Mouse (Mus musculus): Measurements from ENCODE around the gene Smpdl3b.
A peak's percentile ranks its signal among the peaks of the same experiment; 100 is the strongest.

Smpdl3b gene

GRCm38 (mm10) chr4:132733071-132733770 lies 23.8 kb downstream of the Smpdl3b start:
- DNase-seq = no peak

- DNase-seq = peak; percentile 90
These were observed 24.8 kb downstream of the Smpdl3b start, which contains the start of gene Xkr8 for GRCm38 (mm10) chr4:132732148-132732684. Xkr8 (minus strand) TSS chr4:132732546.

GRCm38 (mm10) chr4:132731616-132732015 lies 25.4 kb downstream of the Smpdl3b start:
- no peak for DNase-seq

GRCm38 (mm10) chr4:132728233-132728632 lies 28.8 kb downstream of the Smpdl3b start:
- no peak for DNase-seq

GRCm38 (mm10) chr4:132718251-132718650 lies 38.8 kb downstream of the Smpdl3b start:
- DNase-seq = no peak

- no peak for DNase-seq
These were observed 43.9 kb downstream of the Smpdl3b start for GRCm38 (mm10) chr4:132713181-132713580.

- no peak for DNase-seq
These were observed 50.2 kb downstream of the Smpdl3b start for GRCm38 (mm10) chr4:132706885-132707284.

- DNase-seq = no peak
These were observed 55.0 kb downstream of the Smpdl3b start for GRCm38 (mm10) chr4:132702076-132702475.

GRCm38 (mm10) chr4:132693366-132693765 lies 63.7 kb downstream of the Smpdl3b start:
- DNase-seq = no peak

GRCm38 (mm10) chr4:132689634-132690033 lies 67.4 kb downstream of the Smpdl3b start:
- peak; percentile 34 for DNase-seq

Measured in retina, postnatal 1 day (tissue).